Mouse (Mus musculus): ENCODE data around the gene St6galnac3. TPM values are rescaled to one million over a fixed set of nuclear protein-coding genes. Genes with fewer than 3 reads are reported as not detected.

Gene St6galnac3
- polyA plus RNA-seq, 1 experiment, result not detected

- no peak overlapping the region for H3K4me3 ChIP-seq (ENCODE audit: insufficient read depth, low read length)
- no peak overlapping the region for H3K27ac ChIP-seq (ENCODE audit: insufficient read depth, low read depth, low read length)
- no peaks in the 10 kb centered on the region for H3K4me1 ChIP-seq (ENCODE audit: control insufficient read depth, insufficient read depth, low read length)
- TF ChIP-seq CTCF (IDR thresholded peaks at IDR 0.05; ENCODE audit: low read depth, low read length) (no peak), POLR2A (IDR thresholded peaks at IDR 0.05; ENCODE audit: borderline replicate concordance, low read depth, low read length) (no peak)
Observed at GRCm38 (mm10) chr3:153222611-153223402, 502.2 kb downstream of the St6galnac3 start.

- Histone ChIP-seq H3K27ac (ENCODE audit: insufficient read depth, low read depth, low read length) (no peak overlapping the region), H3K4me1 (ENCODE audit: control insufficient read depth, insufficient read depth, low read length) (no peaks in the 10 kb centered on the region), H3K4me3 (ENCODE audit: insufficient read depth, low read length) (no peak overlapping the region)
- no peak for TF ChIP-seq POLR2A (IDR thresholded peaks at IDR 0.05; ENCODE audit: borderline replicate concordance, low read depth, low read length)
Observed at GRCm38 (mm10) chr3:153219391-153219790, 505.6 kb downstream of the St6galnac3 start.

- no peaks in the 10 kb centered on the region for H3K4me1 ChIP-seq (ENCODE audit: control insufficient read depth, insufficient read depth, low read length)
- no peak overlapping the region for H3K4me3 ChIP-seq (ENCODE audit: insufficient read depth, low read length)
- H3K27ac ChIP-seq (ENCODE audit: insufficient read depth, low read depth, low read length), result no peak overlapping the region
- TF ChIP-seq POLR2A (IDR thresholded peaks at IDR 0.05; ENCODE audit: borderline replicate concordance, low read depth, low read length) (no peak), CTCF (IDR thresholded peaks at IDR 0.05; ENCODE audit: low read depth, low read length) (no peak)
Observed at GRCm38 (mm10) chr3:153208186-153208585, 516.8 kb downstream of the St6galnac3 start.

- Histone ChIP-seq H3K27ac (ENCODE audit: insufficient read depth, low read depth, low read length) (no peak overlapping the region), H3K4me3 (ENCODE audit: insufficient read depth, low read length) (no peak overlapping the region), H3K4me1 (ENCODE audit: control insufficient read depth, insufficient read depth, low read length) (no peaks in the 10 kb centered on the region)
- no peak for TF ChIP-seq CTCF (IDR thresholded peaks at IDR 0.05; ENCODE audit: low read depth, low read length)
- no peak for TF ChIP-seq POLR2A (IDR thresholded peaks at IDR 0.05; ENCODE audit: borderline replicate concordance, low read depth, low read length)
Observed at GRCm38 (mm10) chr3:153204046-153204445, 520.9 kb downstream of the St6galnac3 start.

- no peak overlapping the region for H3K4me3 ChIP-seq (ENCODE audit: insufficient read depth, low read length)
- H3K27ac ChIP-seq (ENCODE audit: insufficient read depth, low read depth, low read length), result no peak overlapping the region
- TF ChIP-seq CTCF (IDR thresholded peaks at IDR 0.05; ENCODE audit: low read depth, low read length) (no peak), POLR2A (IDR thresholded peaks at IDR 0.05; ENCODE audit: borderline replicate concordance, low read depth, low read length) (no peak)
- H3K4me1 ChIP-seq (ENCODE audit: control insufficient read depth, insufficient read depth, low read length), result no peaks in the 10 kb centered on the region
Observed at GRCm38 (mm10) chr3:153201835-153202234, 523.1 kb downstream of the St6galnac3 start.

GRCm38 (mm10) chr3:153200801-153201200, 524.2 kb downstream of the St6galnac3 start:
- TF ChIP-seq POLR2A (IDR thresholded peaks at IDR 0.05; ENCODE audit: borderline replicate concordance, low read depth, low read length) (no peak), CTCF (IDR thresholded peaks at IDR 0.05; ENCODE audit: low read depth, low read length) (no peak)
- no peak overlapping the region for H3K4me3 ChIP-seq (ENCODE audit: insufficient read depth, low read length)
- no peaks in the 10 kb centered on the region for H3K4me1 ChIP-seq (ENCODE audit: control insufficient read depth, insufficient read depth, low read length)
- no peak overlapping the region for H3K27ac ChIP-seq (ENCODE audit: insufficient read depth, low read depth, low read length)

- no peak for TF ChIP-seq POLR2A (IDR thresholded peaks at IDR 0.05; ENCODE audit: borderline replicate concordance, low read depth, low read length)
- TF ChIP-seq CTCF (IDR thresholded peaks at IDR 0.05; ENCODE audit: low read depth, low read length), result no peak
- no peak overlapping the region for H3K27ac ChIP-seq (ENCODE audit: insufficient read depth, low read depth, low read length)
- no peak overlapping the region for H3K4me3 ChIP-seq (ENCODE audit: insufficient read depth, low read length)
Observed at GRCm38 (mm10) chr3:153200076-153200475, 524.9 kb downstream of the St6galnac3 start.

GRCm38 (mm10) chr3:153199251-153199650, 525.7 kb downstream of the St6galnac3 start:
- TF ChIP-seq CTCF (IDR thresholded peaks at IDR 0.05; ENCODE audit: low read depth, low read length), result no peak
- no peak for TF ChIP-seq POLR2A (IDR thresholded peaks at IDR 0.05; ENCODE audit: borderline replicate concordance, low read depth, low read length)
- H3K4me1 ChIP-seq (ENCODE audit: control insufficient read depth, insufficient read depth, low read length), result no peaks in the 10 kb centered on the region
- no peak overlapping the region for H3K27ac ChIP-seq (ENCODE audit: insufficient read depth, low read depth, low read length)
- no peak overlapping the region for H3K4me3 ChIP-seq (ENCODE audit: insufficient read depth, low read length)

More at GRCm38 (mm10) chr3:153200076-153200475, 524.9 kb downstream of the St6galnac3 start:
- no peaks in the 10 kb centered on the region for H3K4me1 ChIP-seq (ENCODE audit: control insufficient read depth, insufficient read depth, low read length)

GRCm38 (mm10) chr3:153198514-153198913, 526.5 kb downstream of the St6galnac3 start:
- no peak overlapping the region for H3K27ac ChIP-seq (ENCODE audit: insufficient read depth, low read depth, low read length)
- no peak for TF ChIP-seq CTCF (IDR thresholded peaks at IDR 0.05; ENCODE audit: low read depth, low read length)
- no peak for TF ChIP-seq POLR2A (IDR thresholded peaks at IDR 0.05; ENCODE audit: borderline replicate concordance, low read depth, low read length)
- no peak overlapping the region for H3K4me3 ChIP-seq (ENCODE audit: insufficient read depth, low read length)
- no peaks in the 10 kb centered on the region for H3K4me1 ChIP-seq (ENCODE audit: control insufficient read depth, insufficient read depth, low read length)

GRCm38 (mm10) chr3:153193025-153193424, 531.9 kb downstream of the St6galnac3 start:
- TF ChIP-seq CTCF (IDR thresholded peaks at IDR 0.05; ENCODE audit: low read depth, low read length), result no peak
- no peak for TF ChIP-seq POLR2A (IDR thresholded peaks at IDR 0.05; ENCODE audit: borderline replicate concordance, low read depth, low read length)
- Histone ChIP-seq H3K4me1 (ENCODE audit: control insufficient read depth, insufficient read depth, low read length) (no peaks in the 10 kb centered on the region), H3K27ac (ENCODE audit: insufficient read depth, low read depth, low read length) (no peak overlapping the region), H3K4me3 (ENCODE audit: insufficient read depth, low read length) (no peak overlapping the region)
